Mouse (Mus musculus): ENCODE data around the gene Olfr1219.

Gene Olfr1219

GRCm38 (mm10) chr2:89083413-89083812 lies at the start of gene Olfr1219:
Gene Olfr1219 (minus strand): TSS chr2:89083513.
- no peak for DNase-seq (ENCODE audit: low read depth)

GRCm38 (mm10) chr2:89132954-89133353 lies 49.6 kb upstream of the Olfr1219 start, which contains the start of gene Olfr1222:
Gene Olfr1222 (minus strand): TSS chr2:89133054.
- no peak for DNase-seq (ENCODE audit: low read depth)

GRCm38 (mm10) chr2:89117183-89117582 lies 33.9 kb upstream of the Olfr1219 start, which contains the start of gene Olfr1221:
Gene Olfr1221 (minus strand): TSS chr2:89117283.
- DNase-seq (ENCODE audit: low read depth): no peak

- no peak for DNase-seq (ENCODE audit: low read depth)
Observed at GRCm38 (mm10) chr2:89106735-89107134, 23.4 kb upstream of the Olfr1219 start, which contains the start of gene Olfr1220. Gene Olfr1220 (minus strand): TSS chr2:89106835.

- no peak for DNase-seq (ENCODE audit: low read depth)
Observed at GRCm38 (mm10) chr2:89105651-89106050, 22.3 kb upstream of the Olfr1219 start.

- no peak for DNase-seq (ENCODE audit: low read depth)
Observed at GRCm38 (mm10) chr2:89093848-89094247, 10.5 kb upstream of the Olfr1219 start.

- DNase-seq (ENCODE audit: low read depth): no peak
Observed at GRCm38 (mm10) chr2:89081487-89081886, 1.8 kb downstream of the Olfr1219 start.

GRCm38 (mm10) chr2:89061087-89061486 lies 22.2 kb downstream of the Olfr1219 start, which contains the start of gene Olfr1218:
Gene Olfr1218 (minus strand): TSS chr2:89061187.
- DNase-seq (ENCODE audit: low read depth): no peak

GRCm38 (mm10) chr2:89031965-89032364 lies 51.3 kb downstream of the Olfr1219 start, which contains the start of gene Olfr1217:
Gene Olfr1217 (minus strand): TSS chr2:89032065.
- no peak for DNase-seq (ENCODE audit: low read depth)
